Mouse (Mus musculus) cortical plate, adult 2 months (tissue): ENCODE measurements around the gene 4930402H24Rik.
A peak's percentile ranks its signal among the peaks of the same experiment; 100 is the strongest.

Source experiments
- CTCF ChIP-seq: fragments of 200-500 bp; IDR thresholded peaks from 2 replicates; pipeline ENCODE4 v1.5.1; 2011; ENCODE audit warnings: mild to moderate bottlenecking, control low read depth, low read length; ENCODE audit not compliant: insufficient read depth; ENCODE audit errors: extremely low read depth
- POLR2A ChIP-seq: fragments of 200-500 bp; IDR thresholded peaks from 2 replicates; pipeline ENCODE4 v1.6.1; 2011; ENCODE audit warnings: mild to moderate bottlenecking, low read length, control low read depth; ENCODE audit not compliant: insufficient read depth; ENCODE audit errors: extremely low read depth

GRCm38 (mm10) chr2:130905751-130906583, at the start of gene 4930402H24Rik, which contains the start of gene Atrn:
- TF ChIP-seq POLR2A (peak; percentile 88), CTCF (no peak)
